Mouse (Mus musculus) heart, postnatal 0 days (tissue): ENCODE measurements around the gene Nkiras2. TPM values are rescaled to one million over a fixed set of nuclear protein-coding genes. Genes with fewer than 3 reads are reported as not detected.

Source experiments
- ATAC-seq: fragments of 200-750 bp; cut with Nextera tagmentation; 2 replicates; pipeline ENCODE4 v1.8.0; 2017; ENCODE audit warnings: low read depth, moderate number of reproducible peaks, moderate library complexity; ENCODE audit not compliant: insufficient read depth
- DNase-seq: peaks from one replicate; pipeline ENCODE4 v3.0.0-alpha.2; 2016; ENCODE audit warnings: low spot score
- H3K27ac ChIP-seq: fragments of 300-500 bp; sonication (generic); 2 replicates; pipeline ENCODE4 v1.5.1; 2014; ENCODE audit warnings: low read depth, mild to moderate bottlenecking
- H3K27me3 ChIP-seq: fragments of 300-500 bp; sonication (generic); 2 replicates; pipeline ENCODE4 v1.6.1; 2014; ENCODE audit warnings: low read length, mixed read lengths; ENCODE audit not compliant: control insufficient read depth, insufficient read depth
- H3K36me3 ChIP-seq: fragments of 300-500 bp; sonication (generic); replicated peaks from 2 replicates; pipeline ENCODE4 v1.6.1; 2014; ENCODE audit warnings: low read length, mixed read lengths; ENCODE audit not compliant: control insufficient read depth, insufficient read depth
- H3K4me1 ChIP-seq: fragments of 300-500 bp; sonication (generic); 2 replicates; pipeline ENCODE4 v1.6.1; 2014; ENCODE audit warnings: antibody characterized with exemption; ENCODE audit not compliant: control insufficient read depth, insufficient read depth
- H3K4me2 ChIP-seq: fragments of 300-500 bp; sonication (generic); 2 replicates; pipeline ENCODE4 v1.6.1; 2014; ENCODE audit warnings: low read depth, mild to moderate bottlenecking, low read length, moderate library complexity
- H3K4me3 ChIP-seq: fragments of 300-500 bp; sonication (generic); 2 replicates; pipeline ENCODE4 v1.5.1; 2014; ENCODE audit warnings: low read depth, low read length
- H3K9ac ChIP-seq: fragments of 300-500 bp; sonication (generic); replicated peaks from 2 replicates; pipeline ENCODE4 v1.6.1; 2014; ENCODE audit warnings: low read depth, low read length, mixed read lengths
- H3K9me3 ChIP-seq: fragments of 300-500 bp; sonication (generic); replicated peaks from 2 replicates; pipeline ENCODE4 v1.6.1; 2016; ENCODE audit warnings: low read length; ENCODE audit not compliant: control insufficient read depth
- CTCF ChIP-seq: IDR thresholded peaks from 2 replicates; pipeline ENCODE4 v1.5.1; 2016; ENCODE audit warnings: antibody characterized with exemption, control low read depth, low read depth
- EP300 ChIP-seq: IDR thresholded peaks from 2 replicates; pipeline ENCODE4 v1.6.1; 2016; ENCODE audit warnings: antibody characterized with exemption, low read depth
- WGBS: fragments of 180-500 bp; shearing (Covaris S2); extraction: QIAGEN DNeasy Blood & Tissue Kit; methylation state at CpG from one replicate; pipeline ENCODE4 v1.1.7; 2014; 5-methylcytosine and 5-hydroxymethylcytosine counted together
- polyA plus RNA-seq: library from polyadenylated mRNA; unstranded; fragments of >200 nt; fragmentation: Nextera tagmentation; extraction: Ambion mirVana; gene quantifications from 2 replicates; pipeline ENCODE4 v1.2.1, GENCODE M21; 2015
- total RNA-seq: library from RNA; depleted of rRNA; stranded (reverse); fragments of >200 nt; gene quantifications from 2 replicates; pipeline ENCODE4 v1.2.3, GENCODE M21; 2014; ENCODE audit warnings: low replicate concordance

Nkiras2 gene
- total and polyA plus RNA-seq, 2 experiments from 2014 or later, result 79.7 to 113 TPM

GRCm38 (mm10) chr11:100588462-100588861, 30.6 kb upstream of the Nkiras2 start:
- Histone ChIP-seq H3K9ac (no peak overlapping the region), H3K27ac (no peak overlapping the region), H3K4me3 (no peak overlapping the region), H3K36me3 (peaks cover 99% of the 10 kb centered on the region), H3K4me1 (no peaks in the 10 kb centered on the region), H3K27me3 (no peaks in the 10 kb centered on the region), H3K9me3 (no peaks in the 10 kb centered on the region), H3K4me2 (no peak overlapping the region)
- TF ChIP-seq CTCF (no peak), EP300 (no peak)
- no peak for ATAC-seq
- DNase-seq, result no peak
- 88% methylated on average over 2 of the region's 2 CpGs for WGBS

DNA sequence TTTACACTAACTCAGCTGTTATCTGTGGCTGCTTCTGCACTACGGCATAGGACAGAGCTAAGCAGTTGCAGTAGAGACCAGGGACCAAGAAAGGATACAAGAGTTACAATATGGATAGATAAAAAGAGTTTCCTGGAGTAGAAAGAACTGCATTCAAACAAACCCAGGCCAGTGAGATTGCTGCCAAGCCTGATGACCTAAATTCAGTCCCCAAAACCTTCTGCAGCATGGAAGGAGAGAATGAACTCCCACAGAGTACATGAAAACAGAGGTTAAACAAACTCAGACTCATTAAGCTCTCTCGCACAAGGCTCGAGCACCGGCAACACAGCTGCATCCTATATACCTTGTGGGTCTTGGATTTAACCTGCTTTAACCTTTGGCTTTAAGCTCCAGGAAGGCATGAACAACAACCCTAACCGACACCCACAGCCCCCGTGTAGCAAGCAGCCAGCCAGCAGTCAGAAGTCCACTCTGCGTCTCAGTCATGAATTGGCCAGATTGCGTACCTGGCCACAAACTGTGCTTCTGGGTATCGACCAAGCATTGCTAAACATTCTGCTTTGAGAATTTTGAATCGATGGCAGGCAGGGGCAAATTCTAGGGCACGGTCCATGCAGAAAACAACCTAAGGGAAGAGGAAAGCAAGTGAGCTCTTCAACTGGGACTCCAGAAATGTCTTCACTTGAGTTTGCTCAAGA, 26.5 kb upstream of the Nkiras2 start:
- H3K27ac ChIP-seq, result no peak overlapping the region
- TF ChIP-seq CTCF, result no peak
- TF ChIP-seq EP300, result no peak
- no peak for DNase-seq

GRCm38 (mm10) chr11:100594608-100595007, 24.4 kb upstream of the Nkiras2 start:
- no peak overlapping the region for H3K4me2 ChIP-seq
- H3K9me3 ChIP-seq, result no peaks in the 10 kb centered on the region
- no peak overlapping the region for H3K27ac ChIP-seq
- H3K4me1 ChIP-seq, result no peaks in the 10 kb centered on the region
- H3K36me3 ChIP-seq, result peaks cover 95% of the 10 kb centered on the region
- DNase-seq, result no peak
- H3K9ac ChIP-seq, result no peak overlapping the region
- TF ChIP-seq EP300 (no peak), CTCF (no peak)
- H3K4me3 ChIP-seq, result no peak overlapping the region
- H3K27me3 ChIP-seq, result no peaks in the 10 kb centered on the region
- no peak for ATAC-seq
- WGBS, result 83% methylated on average over 7 of the region's 7 CpGs

More for the DNA sequence above, 26.5 kb upstream of the Nkiras2 start:
- Histone ChIP-seq H3K9me3 (no peaks in the 10 kb centered on the region), H3K4me3 (no peak overlapping the region), H3K4me1 (no peaks in the 10 kb centered on the region), H3K4me2 (no peak overlapping the region), H3K9ac (no peak overlapping the region), H3K36me3 (peaks cover 95% of the 10 kb centered on the region), H3K27me3 (no peaks in the 10 kb centered on the region)
- no peak for ATAC-seq
- 91% methylated on average over 11 of the region's 11 CpGs for WGBS

DNA sequence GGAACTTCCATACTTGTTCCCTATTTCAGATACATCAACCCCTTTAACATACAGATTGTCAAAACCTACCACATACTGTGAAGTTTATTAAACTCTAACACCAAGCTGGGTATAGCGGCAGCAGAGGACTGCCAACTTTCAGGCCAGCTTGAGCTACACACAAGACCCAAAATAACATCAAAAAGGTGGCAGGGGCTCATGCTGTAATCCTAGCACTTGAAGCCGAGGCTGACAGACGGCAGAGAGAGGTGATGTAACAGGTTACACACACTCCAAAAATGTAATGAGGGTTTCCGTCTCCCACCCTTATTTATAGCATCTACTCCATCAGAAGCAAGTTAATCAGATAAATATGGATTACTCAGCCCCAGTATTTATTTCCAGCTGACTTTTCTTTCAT, 23.5 kb upstream of the Nkiras2 start:
- WGBS, result 45% methylated on average over 4 of the region's 4 CpGs
- H3K27me3 ChIP-seq, result no peaks in the 10 kb centered on the region
- H3K36me3 ChIP-seq, result peaks cover 94% of the 10 kb centered on the region
- no peak overlapping the region for H3K4me2 ChIP-seq
- no peak overlapping the region for H3K9ac ChIP-seq
- no peaks in the 10 kb centered on the region for H3K9me3 ChIP-seq
- no peak overlapping the region for H3K27ac ChIP-seq
- TF ChIP-seq CTCF (no peak), EP300 (no peak)
- no peak for ATAC-seq
- H3K4me3 ChIP-seq, result no peak overlapping the region
- DNase-seq, result no peak
- no peaks in the 10 kb centered on the region for H3K4me1 ChIP-seq

- Histone ChIP-seq H3K9me3 (no peaks in the 10 kb centered on the region), H3K36me3 (peaks cover 80% of the 10 kb centered on the region), H3K4me3 (no peak overlapping the region), H3K4me1 (no peaks in the 10 kb centered on the region), H3K27ac (no peak overlapping the region), H3K27me3 (no peaks in the 10 kb centered on the region), H3K4me2 (no peak overlapping the region), H3K9ac (no peak overlapping the region)
- WGBS, result 86% methylated on average over 4 of the region's 4 CpGs
- ATAC-seq (no peak), DNase-seq (no peak)
- TF ChIP-seq EP300 (no peak), CTCF (no peak)
Observed at GRCm38 (mm10) chr11:100598074-100598473, 21.0 kb upstream of the Nkiras2 start.

GRCm38 (mm10) chr11:100601372-100601771, 17.7 kb upstream of the Nkiras2 start:
- Histone ChIP-seq H3K9me3 (no peaks in the 10 kb centered on the region), H3K36me3 (peaks cover 54% of the 10 kb centered on the region), H3K27me3 (no peaks in the 10 kb centered on the region), H3K4me3 (no peak overlapping the region), H3K4me1 (no peaks in the 10 kb centered on the region; the same call in 1 of the 2 replicates), H3K9ac (no peak overlapping the region), H3K27ac (no peak overlapping the region), H3K4me2 (no peak overlapping the region)
- ATAC-seq (no peak), DNase-seq (no peak)
- TF ChIP-seq EP300 (no peak), CTCF (no peak)
- 95% methylated on average over 3 of the region's 3 CpGs for WGBS
